Mouse (Mus musculus): ENCODE results near the gene Pcsk5.

DNA sequence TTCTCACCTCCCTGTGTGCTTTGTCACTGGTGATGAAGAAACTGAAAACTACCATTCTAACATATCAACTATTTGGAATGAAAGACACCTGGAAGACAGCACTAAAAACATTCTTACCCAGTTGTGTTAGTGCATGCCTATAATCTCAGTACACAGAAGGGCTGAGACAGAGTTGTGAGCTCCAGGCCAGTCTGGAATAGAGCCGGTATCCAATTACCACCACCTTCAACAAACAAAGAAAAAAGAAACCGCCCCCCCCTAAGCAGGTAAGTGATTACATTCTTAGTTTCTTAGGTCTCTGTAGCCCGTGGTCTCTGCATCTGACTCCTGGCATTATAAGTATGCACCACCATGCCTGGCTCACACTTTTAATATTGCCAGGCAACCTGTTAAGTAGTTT, 444.6 kb downstream of the Pcsk5 start:
- no peak for TF ChIP-seq MYOD1 (IDR thresholded peaks at IDR 0.05; ENCODE audit: control insufficient read depth in 1 of 3, insufficient read length in 2 of 3, low read depth in 2 of 3)
- TF ChIP-seq MAX (IDR thresholded peaks at IDR 0.05; ENCODE audit: low read depth), result no peak
- TF ChIP-seq TCF12 (IDR thresholded peaks at IDR 0.05; ENCODE audit: insufficient read depth, poor library complexity, severe bottlenecking), result no peak
- TF ChIP-seq CEBPB (IDR thresholded peaks at IDR 0.05; ENCODE audit: insufficient read depth, poor library complexity, severe bottlenecking), result no peak
- no peak for TF ChIP-seq USF1 (IDR thresholded peaks at IDR 0.05; ENCODE audit: low read depth)
- TF ChIP-seq POLR2A (IDR thresholded peaks at IDR 0.05; ENCODE audit: insufficient read length, low read depth), result no peak
- no peak for TF ChIP-seq TCF3 (IDR thresholded peaks at IDR 0.05; ENCODE audit: insufficient read length, low read depth)
- no peak for TF ChIP-seq SRF (IDR thresholded peaks at IDR 0.05; ENCODE audit: control insufficient read depth, insufficient read length, low read depth)
- no peak for TF ChIP-seq POLR2AphosphoS2 (IDR thresholded peaks at IDR 0.05; ENCODE audit: insufficient read length, low read depth)
- TF ChIP-seq E2F4 (IDR thresholded peaks at IDR 0.05; ENCODE audit: insufficient read depth), result no peak

All from myocyte (in vitro differentiated cells).